Mouse (Mus musculus): Measurements from ENCODE around the gene Nup54. TPM values are rescaled to one million over a fixed set of nuclear protein-coding genes. Genes with fewer than 3 reads are reported as not detected.

Nup54 gene
- total RNA-seq, 2 experiments from 2014 or later: 19.1 to 21.9 TPM

DNA sequence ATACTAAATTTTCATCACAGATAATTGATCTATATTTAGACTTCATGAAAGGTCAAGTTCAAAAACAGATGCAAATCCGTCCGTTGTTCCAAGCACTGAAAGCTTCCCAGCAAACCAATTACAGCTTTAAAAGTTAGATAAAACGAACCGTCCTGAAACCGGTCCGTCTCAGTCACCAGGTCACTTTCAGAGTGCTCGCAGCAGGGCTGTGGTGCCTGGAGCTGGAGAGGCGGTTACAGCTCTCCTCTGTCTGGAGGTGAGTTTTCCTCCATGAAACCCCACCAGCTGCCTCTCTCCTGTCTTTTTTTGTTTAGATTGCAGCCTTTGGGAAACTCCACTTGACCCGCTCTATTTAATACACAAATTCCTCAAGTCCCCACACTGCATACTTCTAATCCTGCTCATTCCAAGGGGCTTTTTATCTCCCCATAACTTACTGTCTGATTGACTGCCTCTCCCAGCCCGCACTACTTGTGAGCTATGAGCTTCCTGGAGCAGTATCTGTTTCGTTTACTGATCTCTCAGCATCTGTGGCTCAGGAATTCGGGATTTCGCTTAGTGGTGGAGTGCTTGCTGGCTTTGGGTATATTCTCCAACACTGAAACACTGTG is 58.1 kb downstream of the Nup54 start:
- DNase-seq: peak in 1 of 2 experiments; percentile 44

GRCm38 (mm10) chr5:92375368-92375767 is 59.7 kb downstream of the Nup54 start:
- peak in 1 of 2 experiments; percentile 74 for DNase-seq

GRCm38 (mm10) chr5:92374721-92375142 is 60.3 kb downstream of the Nup54 start:
- peak in 1 of 2 experiments; percentile 66 for DNase-seq

DNA sequence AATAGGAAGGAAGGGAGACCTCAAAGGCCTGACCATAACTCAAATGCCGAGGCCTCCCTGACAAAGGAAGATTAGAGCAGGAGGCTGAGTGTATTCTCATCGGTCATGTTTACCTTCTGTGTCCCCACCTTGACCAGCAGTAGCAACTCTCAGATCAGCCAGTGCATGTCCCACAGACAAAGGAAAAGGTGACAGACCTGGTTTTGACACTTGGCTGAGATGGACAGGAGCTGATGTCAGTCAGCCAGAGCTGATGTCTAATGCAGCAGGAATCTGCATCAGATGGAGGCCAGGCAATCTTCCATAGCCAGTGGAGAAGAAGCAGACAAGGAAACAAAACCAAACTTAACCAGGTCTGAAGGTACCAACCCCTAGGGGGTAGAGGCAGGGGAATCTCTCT is 62.4 kb downstream of the Nup54 start:
- DNase-seq: no peak

DNA sequence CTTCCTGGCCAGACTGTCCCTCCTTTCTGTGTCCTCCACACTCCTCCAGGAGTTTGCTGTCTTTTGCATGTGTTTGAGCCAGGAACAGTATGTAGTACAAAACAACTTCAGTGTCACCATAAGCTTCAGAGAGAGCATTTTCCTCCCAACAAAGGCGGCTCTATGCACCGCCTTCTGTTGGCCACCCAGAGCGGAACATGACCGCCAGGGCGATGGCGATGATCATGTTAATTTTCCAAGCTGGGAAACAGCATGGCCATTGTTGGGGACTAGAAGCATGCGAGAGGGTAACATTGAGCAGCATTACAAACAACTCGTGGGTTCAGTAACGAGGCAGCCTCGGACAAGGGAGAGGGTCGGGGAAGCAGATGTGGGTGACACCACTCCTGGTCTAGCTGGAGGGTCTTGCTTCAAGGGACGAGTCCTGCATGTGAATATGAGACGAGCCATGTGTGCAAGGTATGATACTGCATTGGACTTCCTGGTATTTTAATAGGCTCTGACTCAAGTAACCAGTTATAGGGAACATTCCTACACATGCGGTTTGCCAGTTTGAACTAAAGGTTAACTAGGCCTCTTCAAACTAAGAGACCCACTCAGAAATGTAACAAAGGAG is 63.5 kb downstream of the Nup54 start:
- DNase-seq: no peak

- no peak for DNase-seq
Measured at GRCm38 (mm10) chr5:92370891-92371290, 64.1 kb downstream of the Nup54 start.

DNA sequence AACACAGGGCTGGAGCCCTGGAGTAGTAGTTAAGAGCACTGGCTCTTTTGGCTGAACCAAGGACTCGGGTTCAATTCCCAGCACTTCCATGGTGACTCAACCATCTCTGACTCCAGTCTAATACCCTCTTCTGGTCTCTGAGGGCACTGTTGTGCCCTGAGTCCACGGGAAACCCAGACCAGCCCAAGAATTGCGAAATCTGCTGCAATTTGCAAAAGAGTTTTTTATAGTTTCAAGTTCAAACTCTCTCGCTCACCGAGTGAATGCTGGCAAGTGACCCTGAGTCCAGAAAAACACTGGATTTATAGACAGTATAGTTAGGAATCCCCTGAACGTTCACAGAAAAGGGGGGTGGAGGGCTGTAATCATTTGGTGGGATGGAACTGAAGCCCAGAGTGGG is 64.6 kb downstream of the Nup54 start:
- DNase-seq: no peak

- peak; percentile 68 to 76 for DNase-seq
Measured at GRCm38 (mm10) chr5:92369151-92369994, 65.6 kb downstream of the Nup54 start.

- peak; percentile 66 to 74 for DNase-seq
Measured at GRCm38 (mm10) chr5:92368392-92368791, 66.6 kb downstream of the Nup54 start.

GRCm38 (mm10) chr5:92366565-92366964 is 68.5 kb downstream of the Nup54 start:
- no peak for DNase-seq

Small RNA genes within 50 kb of the gene (microRNA-seq; reads per million reads assigned to microRNA genes)
- gene Mir6415: 0 reads per million in 2 experiments

Other genes with a start within 250 kb of the Nup54 start
- not detected for gene U90926, start 219.8 kb downstream of the Nup54 start, total RNA-seq (2021)
- not detected for gene Ppef2, start 178.9 kb downstream of the Nup54 start, total RNA-seq (2021)
- gene Naaa, start 157.0 kb downstream of the Nup54 start, total RNA-seq (2021): 10 to 100 TPM; 16.0 to 22.9 TPM
- gene Sdad1, start 124.7 kb downstream of the Nup54 start, total RNA-seq (2021): 10 to 100 TPM; 11.4 to 13.8 TPM
- 10 to 100 TPM in 1 of 2 experiments, 1 to 10 TPM in 1; 2.1 to 10.8 TPM for gene Cxcl9, start 107.1 kb downstream of the Nup54 start, total RNA-seq (2021)
- 100 to 1,000 TPM; 595 to 602 TPM for gene Art3, start 103.4 kb downstream of the Nup54 start, total RNA-seq (2021)
- gene Cxcl10, start 86.3 kb downstream of the Nup54 start, total RNA-seq (2021): under 1 TPM in 1 of 2 experiments, not detected in 1; 0.25 TPM
- 10 to 100 TPM; 79.5 to 88.4 TPM for gene Scarb2, start 71.6 kb upstream of the Nup54 start, total RNA-seq (2021)
- gene Fam47e, start 119.8 kb upstream of the Nup54 start, total RNA-seq (2021): under 1 TPM in 1 of 2 experiments, not detected in 1; 0.87 TPM
- gene Stbd1, start 167.8 kb upstream of the Nup54 start, total RNA-seq (2021): 1 to 10 TPM; 2.1 to 2.6 TPM
- gene Ccdc158, start 240.1 kb upstream of the Nup54 start, total RNA-seq (2021): not detected
- gene Shroom3, start 248.2 kb upstream of the Nup54 start, total RNA-seq (2021): 10 to 100 TPM; 26.3 to 30.0 TPM